Mouse (Mus musculus): ENCODE data around the gene Klhl32.
"Not testable (repeated sequence)": the region's sequence is repeated elsewhere in the genome, so short reads cannot be mapped to it uniquely, and the experiment has no call there.

- not testable (repeated sequence) for TF ChIP-seq TCF12 (IDR thresholded peaks at IDR 0.05; ENCODE audit: insufficient read depth, poor library complexity, severe bottlenecking); MYOG (IDR thresholded peaks at IDR 0.05; ENCODE audit: control insufficient read depth in 1 of 3, insufficient read depth in 1 of 3, insufficient read length in 2 of 3, low read depth in 2 of 3); MAX (IDR thresholded peaks at IDR 0.05; ENCODE audit: low read depth); POLR2A (IDR thresholded peaks at IDR 0.05; ENCODE audit: insufficient read length, low read depth); USF1 (IDR thresholded peaks at IDR 0.05; ENCODE audit: low read depth); CEBPB (IDR thresholded peaks at IDR 0.05; ENCODE audit: insufficient read depth, poor library complexity, severe bottlenecking); E2F4 (IDR thresholded peaks at IDR 0.05; ENCODE audit: insufficient read depth); POLR2AphosphoS2 (IDR thresholded peaks at IDR 0.05; ENCODE audit: insufficient read length, low read depth); SRF (IDR thresholded peaks at IDR 0.05; ENCODE audit: control insufficient read depth, insufficient read length, low read depth)
Observed at GRCm38 (mm10) chr4:24644735-24645134, 206.2 kb downstream of the Klhl32 start.

Measured in myocyte (in vitro differentiated cells).